Mouse (Mus musculus) hindbrain, embryonic 15.5 days (tissue): ENCODE data around the gene Hpn. TPM values are rescaled to one million over a fixed set of nuclear protein-coding genes. Genes with fewer than 3 reads are reported as not detected.

Experiments used
- ATAC-seq: fragments of 200-750 bp; cut with Nextera tagmentation; 2 replicates; pipeline ENCODE4 v1.8.0; 2017; ENCODE audit warnings: low read depth, moderate number of reproducible peaks, moderate TSS enrichment; ENCODE audit not compliant: low FRiP score
- H3K27ac ChIP-seq: fragments of 300-500 bp; sonication (generic); replicated peaks from 2 replicates; pipeline ENCODE4 v1.5.1; 2015; ENCODE audit warnings: mild to moderate bottlenecking, inconsistent platforms
- H3K27me3 ChIP-seq: fragments of 300-500 bp; sonication (generic); 2 replicates; pipeline ENCODE4 v1.6.1; 2015; ENCODE audit warnings: control low read depth, inconsistent platforms
- H3K36me3 ChIP-seq: fragments of 300-500 bp; sonication (generic); 2 replicates; pipeline ENCODE4 v1.6.1; 2015; ENCODE audit warnings: control low read depth, inconsistent platforms
- H3K4me1 ChIP-seq: fragments of 300-500 bp; sonication (generic); replicated peaks from 2 replicates; pipeline ENCODE4 v1.6.1; 2015; ENCODE audit warnings: control low read depth, inconsistent platforms
- H3K4me2 ChIP-seq: fragments of 300-500 bp; sonication (generic); 2 replicates; pipeline ENCODE4 v1.6.1; 2015; ENCODE audit warnings: moderate library complexity, mild to moderate bottlenecking, inconsistent platforms
- H3K4me3 ChIP-seq: fragments of 300-500 bp; sonication (generic); 2 replicates; pipeline ENCODE4 v1.5.1; 2015; ENCODE audit warnings: mild to moderate bottlenecking, inconsistent platforms
- H3K9ac ChIP-seq: fragments of 300-500 bp; sonication (generic); 2 replicates; pipeline ENCODE4 v1.6.1; 2015; ENCODE audit warnings: inconsistent platforms
- H3K9me3 ChIP-seq: fragments of 300-500 bp; sonication (generic); 2 replicates; pipeline ENCODE4 v1.6.1; 2016; ENCODE audit warnings: control low read depth, inconsistent platforms
- WGBS: fragments of 180-500 bp; shearing (Covaris S2); methylation state at CpG from one replicate; pipeline ENCODE4 v1.1.7; 2015; 5-methylcytosine and 5-hydroxymethylcytosine counted together
- polyA plus RNA-seq: library from polyadenylated mRNA; unstranded; fragments of >200 nt; fragmentation: Nextera tagmentation; extraction: Ambion mirVana; gene quantifications from 2 replicates; pipeline ENCODE4 v1.2.1, GENCODE M21; 2015

Hpn gene
- polyA plus RNA-seq, 1 experiment from 2014 or later: 0.51 TPM

GRCm38 (mm10) chr7:31119556-31119955 is 4.5 kb upstream of the Hpn start:
- WGBS: 90% methylated on average over 5 of the region's 5 CpGs
- no peaks in the 10 kb centered on the region for H3K36me3 ChIP-seq
- H3K27ac ChIP-seq: no peak overlapping the region
- no peak overlapping the region for H3K9ac ChIP-seq
- H3K4me3 ChIP-seq: no peak overlapping the region
- ATAC-seq: no peak
- 0 out of 2 replicates have a peak, but pooled peaks cover 7% of the 10 kb centered on the region for H3K4me1 ChIP-seq
- peaks cover 3% of the 10 kb centered on the region for H3K27me3 ChIP-seq
- no peak overlapping the region for H3K4me2 ChIP-seq
- no peaks in the 10 kb centered on the region for H3K9me3 ChIP-seq

DNA sequence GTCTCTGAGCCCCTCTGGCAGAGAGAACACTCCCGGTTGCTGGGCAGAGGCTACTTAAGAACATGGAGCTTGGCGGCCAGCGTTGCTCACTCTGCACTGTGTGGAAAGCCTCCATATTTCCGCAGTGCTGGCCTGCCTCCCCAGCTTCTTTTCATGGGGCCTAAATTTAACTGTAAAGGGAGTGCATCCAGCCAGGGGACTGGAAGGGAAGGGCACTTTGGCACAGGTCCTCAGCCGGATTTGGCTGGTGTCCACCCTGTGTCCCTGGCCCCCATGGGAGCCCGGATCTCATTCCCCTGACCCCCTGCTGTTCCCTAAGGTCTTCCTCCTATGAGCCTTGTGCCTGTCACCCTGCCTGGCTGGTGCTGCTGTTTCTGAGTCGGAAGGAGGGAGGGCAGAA is 3.4 kb upstream of the Hpn start:
- H3K9ac ChIP-seq: no peak overlapping the region
- no peaks in the 10 kb centered on the region for H3K27me3 ChIP-seq
- H3K4me3 ChIP-seq: no peak overlapping the region
- H3K4me2 ChIP-seq: no peak overlapping the region
- 69% methylated on average over 7 of the region's 7 CpGs for WGBS
- H3K9me3 ChIP-seq: no peaks in the 10 kb centered on the region
- H3K27ac ChIP-seq: no peak overlapping the region
- 0 out of 2 replicates have a peak, but pooled peaks cover 7% of the 10 kb centered on the region for H3K4me1 ChIP-seq
- no peak for ATAC-seq
- no peaks in the 10 kb centered on the region for H3K36me3 ChIP-seq

DNA sequence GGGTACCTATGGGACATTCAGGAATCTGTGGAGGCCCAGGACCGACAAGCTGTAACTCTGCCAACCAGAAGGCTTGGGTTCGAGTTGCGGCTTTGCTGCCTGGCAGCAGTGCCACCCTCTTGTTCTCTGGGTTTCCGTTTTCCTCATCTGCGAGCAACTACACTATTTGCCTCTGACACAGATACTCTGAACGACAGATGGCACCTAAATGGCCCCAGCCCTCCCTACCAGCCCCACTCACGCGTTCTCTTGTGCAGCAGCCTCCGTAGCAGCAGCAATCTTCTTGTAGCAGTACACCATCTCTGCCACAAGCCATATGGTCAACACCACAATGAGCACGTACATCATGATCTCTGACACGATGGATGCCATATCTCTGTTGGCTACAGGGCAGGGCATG is 2.4 kb upstream of the Hpn start:
- H3K9ac ChIP-seq: no peak overlapping the region
- no peak overlapping the region for H3K4me3 ChIP-seq
- 83% methylated on average over 11 of the region's 11 CpGs for WGBS
- no peaks in the 10 kb centered on the region for H3K27me3 ChIP-seq
- no peak for ATAC-seq
- H3K4me1 ChIP-seq: 0 out of 2 replicates have a peak, but pooled peaks cover 7% of the 10 kb centered on the region
- H3K9me3 ChIP-seq: no peaks in the 10 kb centered on the region
- no peak overlapping the region for H3K27ac ChIP-seq
- H3K4me2 ChIP-seq: no peak overlapping the region
- no peaks in the 10 kb centered on the region for H3K36me3 ChIP-seq

- Histone ChIP-seq H3K36me3 (no peaks in the 10 kb centered on the region), H3K27me3 (no peaks in the 10 kb centered on the region), H3K27ac (no peak overlapping the region), H3K4me1 (0 out of 2 replicates have a peak, but pooled peaks cover 7% of the 10 kb centered on the region), H3K9me3 (no peaks in the 10 kb centered on the region), H3K4me2 (no peak overlapping the region), H3K9ac (no peak overlapping the region), H3K4me3 (no peak overlapping the region)
- WGBS: 39% methylated on average over 16 of the region's 16 CpGs
- ATAC-seq: no peak; the same call in 1 of the 2 replicates
Observed at GRCm38 (mm10) chr7:31116721-31117145, 1.6 kb upstream of the Hpn start.

GRCm38 (mm10) chr7:31115587-31116043 is 525 bp upstream of the Hpn start:
- Histone ChIP-seq H3K9me3 (no peaks in the 10 kb centered on the region), H3K27ac (no peak overlapping the region), H3K36me3 (no peaks in the 10 kb centered on the region), H3K9ac (no peak overlapping the region), H3K4me2 (no peak overlapping the region), H3K4me1 (0 out of 2 replicates have a peak, but pooled peaks cover 7% of the 10 kb centered on the region), H3K4me3 (no peak overlapping the region), H3K27me3 (no peaks in the 10 kb centered on the region)
- WGBS: 41% methylated on average over 17 of the region's 17 CpGs
- ATAC-seq: no peak; the same call in 1 of the 2 replicates

- no peak overlapping the region for H3K4me2 ChIP-seq
- ATAC-seq: no peak
- no peaks in the 10 kb centered on the region for H3K9me3 ChIP-seq
- 0 out of 2 replicates have a peak, but pooled peaks cover 7% of the 10 kb centered on the region for H3K4me1 ChIP-seq
- no peak overlapping the region for H3K4me3 ChIP-seq
- no peaks in the 10 kb centered on the region for H3K27me3 ChIP-seq
- H3K27ac ChIP-seq: no peak overlapping the region
- H3K36me3 ChIP-seq: no peaks in the 10 kb centered on the region
- WGBS: 44% methylated on average over 10 of the region's 10 CpGs
- no peak overlapping the region for H3K9ac ChIP-seq
Observed at GRCm38 (mm10) chr7:31114646-31115045, 444 bp downstream of the Hpn start.

DNA sequence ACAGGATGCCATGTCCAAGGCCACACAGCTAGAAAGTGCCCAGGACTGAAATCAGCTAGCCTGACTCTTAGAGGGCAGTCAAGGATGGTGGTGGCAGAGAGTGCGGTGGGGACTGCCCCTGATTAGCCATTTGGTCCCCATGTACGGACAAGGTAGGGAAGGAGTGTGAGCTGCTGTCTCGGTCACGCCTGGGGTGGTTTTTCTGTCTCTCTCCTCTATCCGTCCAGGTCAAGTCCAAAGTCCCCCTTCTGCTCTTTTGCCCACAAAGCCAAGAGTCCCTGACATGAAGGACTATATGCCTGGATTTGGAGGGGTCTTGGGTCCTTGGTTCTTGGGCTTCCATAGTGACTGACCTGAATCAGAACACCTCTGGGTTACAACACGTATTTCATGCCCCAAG is 1.3 kb downstream of the Hpn start:
- Histone ChIP-seq H3K27me3 (no peaks in the 10 kb centered on the region), H3K9me3 (no peaks in the 10 kb centered on the region), H3K4me1 (0 out of 2 replicates have a peak, but pooled peaks cover 7% of the 10 kb centered on the region), H3K4me2 (no peak overlapping the region), H3K4me3 (no peak overlapping the region), H3K36me3 (no peaks in the 10 kb centered on the region), H3K27ac (no peak overlapping the region), H3K9ac (no peak overlapping the region)
- 85% methylated on average over 6 of the region's 6 CpGs for WGBS
- ATAC-seq: no peak

DNA sequence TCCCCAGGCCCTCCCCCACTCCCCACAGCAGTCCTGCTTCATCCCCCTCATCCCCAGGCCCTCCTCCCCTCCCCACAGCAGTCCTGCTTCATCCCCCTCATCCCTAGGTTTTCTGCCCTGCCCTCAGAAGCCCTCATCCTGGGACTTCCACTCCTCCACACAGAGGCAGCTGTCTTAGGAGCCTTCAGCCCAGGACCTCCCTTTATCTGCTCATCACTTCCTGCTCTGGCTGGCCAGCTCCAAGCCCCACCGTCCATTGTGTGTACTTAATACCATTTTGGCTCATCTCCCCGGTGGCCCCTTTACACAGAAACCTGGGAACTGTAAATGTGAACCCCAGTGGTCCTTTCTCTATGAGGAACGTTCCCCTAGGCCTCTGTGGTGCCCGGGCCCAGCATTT is 3.1 kb downstream of the Hpn start:
- H3K4me3 ChIP-seq: no peak overlapping the region
- H3K9ac ChIP-seq: no peak overlapping the region
- no peaks in the 10 kb centered on the region for H3K27me3 ChIP-seq
- no peaks in the 10 kb centered on the region for H3K9me3 ChIP-seq
- H3K4me2 ChIP-seq: no peak overlapping the region
- no peaks in the 10 kb centered on the region for H3K36me3 ChIP-seq
- no peak overlapping the region for H3K27ac ChIP-seq
- WGBS: 57% methylated on average over 4 of the region's 4 CpGs
- H3K4me1 ChIP-seq: 0 out of 2 replicates have a peak, but pooled peaks cover 7% of the 10 kb centered on the region
- no peak for ATAC-seq

- no peak overlapping the region for H3K4me3 ChIP-seq
- no peaks in the 10 kb centered on the region for H3K27me3 ChIP-seq
- no peak for ATAC-seq
- H3K9me3 ChIP-seq: no peaks in the 10 kb centered on the region
- 0 out of 2 replicates have a peak, but pooled peaks cover 7% of the 10 kb centered on the region for H3K4me1 ChIP-seq
- no peak overlapping the region for H3K4me2 ChIP-seq
- H3K27ac ChIP-seq: no peak overlapping the region
- WGBS: 85% methylated on average over 15 of the region's 15 CpGs
- H3K36me3 ChIP-seq: no peaks in the 10 kb centered on the region
- no peak overlapping the region for H3K9ac ChIP-seq
Observed at GRCm38 (mm10) chr7:31110861-31111385, 4.2 kb downstream of the Hpn start.

GRCm38 (mm10) chr7:31109796-31110195 is 5.3 kb downstream of the Hpn start:
- Histone ChIP-seq H3K27me3 (no peaks in the 10 kb centered on the region), H3K36me3 (no peaks in the 10 kb centered on the region), H3K4me1 (no peaks in the 10 kb centered on the region), H3K4me2 (no peak overlapping the region), H3K9me3 (no peaks in the 10 kb centered on the region), H3K27ac (no peak overlapping the region), H3K4me3 (no peak overlapping the region), H3K9ac (no peak overlapping the region)
- 91% methylated on average over 5 of the region's 5 CpGs for WGBS
- no peak for ATAC-seq

DNA sequence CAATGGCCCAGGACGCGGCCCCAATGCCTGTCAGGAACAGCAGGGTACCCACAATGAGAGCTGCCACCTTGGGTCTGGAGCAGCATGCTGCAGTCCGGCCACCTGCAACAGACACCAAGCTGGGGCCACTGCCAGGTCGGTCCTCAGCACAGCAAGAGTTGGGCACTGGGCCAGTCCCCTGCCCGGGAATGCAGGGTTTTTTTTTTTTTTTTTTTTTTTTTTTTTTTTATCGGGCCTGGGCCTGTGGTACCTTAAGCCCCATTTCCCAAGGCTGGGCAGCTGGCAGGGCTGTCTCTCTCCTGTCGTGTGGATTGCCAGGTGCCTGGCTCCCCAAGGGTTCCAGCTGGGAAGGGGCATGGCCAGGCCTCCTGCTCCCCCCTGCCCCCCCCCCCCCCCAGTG is 6.0 kb downstream of the Hpn start:
- H3K9me3 ChIP-seq: no peaks in the 10 kb centered on the region
- H3K36me3 ChIP-seq: no peaks in the 10 kb centered on the region
- H3K9ac ChIP-seq: no peak overlapping the region
- no peaks in the 10 kb centered on the region for H3K4me1 ChIP-seq
- no peak overlapping the region for H3K4me2 ChIP-seq
- no peak overlapping the region for H3K4me3 ChIP-seq
- H3K27me3 ChIP-seq: no peaks in the 10 kb centered on the region
- H3K27ac ChIP-seq: no peak overlapping the region
- no peak for ATAC-seq
- 41% methylated on average over 6 of the region's 7 CpGs for WGBS

GRCm38 (mm10) chr7:31107781-31108180 is 7.3 kb downstream of the Hpn start:
- no peak overlapping the region for H3K27ac ChIP-seq
- no peaks in the 10 kb centered on the region for H3K4me1 ChIP-seq
- no peaks in the 10 kb centered on the region for H3K36me3 ChIP-seq
- H3K9ac ChIP-seq: no peak overlapping the region
- no peak for ATAC-seq
- 92% methylated on average over 11 of the region's 11 CpGs for WGBS
- no peaks in the 10 kb centered on the region for H3K9me3 ChIP-seq
- H3K4me2 ChIP-seq: no peak overlapping the region
- H3K4me3 ChIP-seq: no peak overlapping the region
- no peaks in the 10 kb centered on the region for H3K27me3 ChIP-seq

DNA sequence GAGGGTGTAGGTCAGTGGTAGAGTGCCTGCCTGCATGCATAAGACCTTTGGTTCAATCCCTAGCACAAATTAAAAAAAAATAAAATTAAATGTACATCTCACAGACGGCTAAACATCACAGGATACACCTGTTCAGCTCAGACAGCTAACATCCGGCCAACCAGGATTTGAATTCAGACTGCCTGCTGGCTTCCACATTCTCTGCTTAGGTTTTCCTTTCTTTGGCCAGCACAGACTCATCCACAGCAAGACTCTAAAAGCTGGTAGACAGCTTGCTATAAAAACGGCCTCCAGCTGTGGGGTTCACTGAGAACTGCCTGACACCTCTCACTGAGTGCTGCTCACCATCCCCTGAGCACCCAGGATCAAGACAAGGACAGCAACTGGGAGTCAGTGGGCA is 8.9 kb downstream of the Hpn start:
- H3K27me3 ChIP-seq: no peaks in the 10 kb centered on the region
- H3K4me2 ChIP-seq: no peak overlapping the region
- H3K4me1 ChIP-seq: no peaks in the 10 kb centered on the region
- H3K9me3 ChIP-seq: no peaks in the 10 kb centered on the region
- ATAC-seq: no peak
- no peak overlapping the region for H3K4me3 ChIP-seq
- no peak overlapping the region for H3K9ac ChIP-seq
- no peaks in the 10 kb centered on the region for H3K36me3 ChIP-seq
- 62% methylated on average over 3 of the region's 3 CpGs for WGBS
- no peak overlapping the region for H3K27ac ChIP-seq
